Mouse (Mus musculus): ENCODE results near the gene Rhoa.

DNA sequence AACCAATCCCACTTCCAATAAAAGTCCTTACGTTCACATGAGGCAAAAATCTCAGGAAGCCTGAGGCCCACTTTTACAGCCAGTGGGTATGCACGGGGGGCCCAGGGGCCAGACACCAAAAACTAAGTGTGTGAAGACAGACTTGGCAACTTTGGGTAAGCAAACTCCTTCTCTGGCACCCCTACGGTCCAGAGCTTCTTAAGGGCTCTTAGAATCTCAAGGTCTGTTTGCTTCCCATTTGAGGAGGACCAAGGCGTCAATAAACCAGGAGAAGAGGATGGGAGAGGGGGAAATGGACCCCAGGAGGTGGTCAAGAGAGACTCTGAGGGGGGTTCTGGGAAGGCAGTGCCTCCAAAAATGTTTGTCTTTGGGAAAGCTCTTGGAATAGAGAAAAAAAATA, 32.4 kb upstream of the Rhoa start:
- TF ChIP-seq CTCF (IDR thresholded peaks at IDR 0.05; ENCODE audit: borderline replicate concordance, control insufficient read depth, extremely low read depth, insufficient read depth, low read length, poor library complexity) (no peak), POLR2A (IDR thresholded peaks at IDR 0.05; ENCODE audit: control insufficient read depth, extremely low read depth, insufficient read depth, low read length, poor library complexity) (no peak)

Measured in thymus, adult 2 months (tissue).